Mouse (Mus musculus): ENCODE results near the gene Nudcd2.
"Not testable (repeated sequence)": the region's sequence is repeated elsewhere in the genome, so short reads cannot be mapped to it uniquely, and the experiment has no call there.

The Nudcd2 gene

GRCm38 (mm10) chr11:40733339-40734174, at the start of gene Nudcd2, which contains the start of gene Hmmr:
Nudcd2 (plus strand) TSS chr11:40733667.
Hmmr (minus strand) TSS chr11:40733422.
- in situ Hi-C loops (cut with MboI, MseI) = no loop called here

DNA sequence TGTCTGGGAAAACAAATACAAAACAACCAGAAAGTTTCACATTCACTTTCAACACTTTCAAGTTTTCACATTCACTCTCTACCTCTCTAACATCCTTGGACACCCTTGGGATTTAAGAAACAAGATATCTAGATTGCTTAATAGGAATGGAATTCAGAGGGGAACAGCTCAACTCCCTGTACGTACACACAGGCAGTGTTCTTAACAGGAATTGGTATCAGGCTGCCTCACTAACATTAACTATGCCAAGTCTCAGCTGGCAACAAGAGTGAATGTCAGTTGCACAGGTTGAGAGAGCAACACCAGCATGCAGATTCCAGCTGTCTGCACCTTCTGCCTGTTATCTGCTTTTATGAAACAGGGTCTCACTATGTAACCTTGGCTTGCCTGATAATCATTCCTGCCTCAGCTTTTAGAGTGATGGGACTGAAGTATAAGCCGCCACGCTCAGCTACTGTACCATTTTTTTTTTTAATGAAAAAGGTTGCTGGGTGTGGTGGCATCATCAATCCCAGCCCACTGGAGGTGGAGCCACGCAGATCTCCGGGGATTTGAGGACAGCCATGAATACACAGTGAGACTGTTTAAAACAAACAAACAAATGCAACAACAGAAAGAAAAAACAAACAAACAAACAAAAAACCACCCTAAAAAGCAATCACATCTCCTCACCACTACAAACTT, 42.9 kb upstream of the Nudcd2 start:
- in situ Hi-C loops (cut with MboI, MseI) = no loop called here

DNA sequence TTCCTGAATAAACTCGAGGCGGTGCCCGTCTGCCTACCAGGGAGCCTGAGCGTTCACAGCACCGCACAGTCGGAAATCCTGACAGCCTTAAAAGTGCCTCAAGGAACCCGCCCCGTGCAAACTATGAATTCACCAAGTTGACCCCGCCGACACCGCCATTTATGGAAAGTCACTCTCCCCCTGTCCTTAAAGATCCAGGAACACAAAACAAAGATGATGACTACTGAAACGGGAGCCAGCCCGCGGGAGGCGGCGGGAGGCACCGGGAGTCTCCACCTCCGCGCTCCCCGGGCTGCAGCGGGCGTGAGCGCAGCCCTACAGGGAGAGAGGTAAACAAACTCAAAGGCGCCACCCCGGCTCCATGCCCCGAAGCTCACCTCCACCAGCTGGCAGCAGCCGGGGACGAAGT, 41.4 kb upstream of the Nudcd2 start:
- in situ Hi-C loops (cut with MboI, MseI) = no loop called here

DNA sequence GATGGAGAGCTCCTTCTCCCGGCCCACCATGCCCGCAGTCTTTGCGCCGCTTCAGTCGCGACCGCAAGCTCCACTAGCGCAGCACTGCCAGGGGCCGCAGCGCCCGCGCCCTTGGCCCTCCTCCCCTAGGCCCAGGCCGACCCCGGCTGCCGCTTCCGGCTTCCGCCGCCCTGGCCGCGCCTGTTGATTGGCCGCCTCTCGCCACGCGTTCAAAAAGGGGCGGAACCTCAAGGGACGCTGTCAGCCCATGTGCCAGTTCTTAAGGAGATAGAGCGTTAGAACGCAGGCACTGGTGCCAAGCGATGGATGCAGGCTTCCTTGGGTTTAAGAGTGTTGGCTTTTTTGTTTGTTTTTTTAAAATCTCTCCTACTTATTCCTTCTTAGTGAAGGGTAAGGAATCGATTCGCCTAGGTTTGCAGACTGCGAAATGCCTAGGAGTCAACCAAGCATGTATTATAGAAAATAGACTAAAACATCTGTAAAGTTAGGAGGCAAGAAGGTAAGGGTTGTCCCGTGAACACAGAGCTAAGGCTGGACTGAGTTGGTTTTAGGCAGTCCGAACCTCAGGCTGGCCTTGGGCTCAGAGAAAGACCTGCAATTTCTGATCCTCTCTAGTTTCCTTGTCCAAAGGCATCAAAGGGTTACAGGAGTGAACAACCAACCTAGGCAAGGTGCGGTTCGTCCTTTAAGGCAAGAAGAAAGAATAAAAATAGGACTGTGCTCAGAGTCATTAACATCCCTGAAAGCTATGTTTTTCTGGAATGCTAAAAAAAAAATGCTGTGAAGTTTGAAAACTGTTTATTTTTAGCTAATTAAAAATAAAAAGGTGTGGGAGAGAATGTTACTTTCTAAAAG, 40.7 kb upstream of the Nudcd2 start:
- in situ Hi-C loops (cut with MboI, MseI) = no loop called here

DNA sequence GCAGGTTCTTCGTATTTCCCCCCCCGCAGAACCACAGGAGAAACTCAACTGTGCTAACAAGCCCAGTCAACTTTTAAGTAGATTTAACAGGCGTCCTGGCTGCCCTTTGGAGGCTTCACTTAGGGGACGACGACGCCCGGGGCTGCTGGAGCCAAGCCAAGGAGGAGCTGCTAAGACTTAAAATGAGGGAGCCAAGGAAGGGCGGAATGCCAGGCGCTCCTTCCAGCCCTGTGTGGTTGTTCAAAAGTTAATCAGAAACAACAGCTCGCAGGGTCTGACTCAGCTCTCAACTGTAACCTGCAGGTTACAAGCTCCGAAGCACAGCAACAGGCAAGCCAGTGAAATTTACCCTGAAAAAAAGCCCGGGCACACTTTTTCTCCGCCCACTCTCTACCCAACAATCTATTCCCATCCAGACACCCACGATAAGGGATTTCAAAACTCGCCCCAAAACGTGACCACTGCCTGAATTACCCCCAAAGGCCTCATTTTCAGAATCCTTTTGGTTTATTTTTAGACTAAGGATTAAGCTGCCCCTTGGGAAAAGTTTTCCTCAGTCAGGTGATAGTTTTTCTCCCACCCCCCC, 40.0 kb upstream of the Nudcd2 start:
- in situ Hi-C loops (cut with MboI, MseI) = no loop called here

GRCm38 (mm10) chr11:40694311-40695087, 39.0 kb upstream of the Nudcd2 start:
- in situ Hi-C loops (cut with MboI, MseI) = no loop called here

DNA sequence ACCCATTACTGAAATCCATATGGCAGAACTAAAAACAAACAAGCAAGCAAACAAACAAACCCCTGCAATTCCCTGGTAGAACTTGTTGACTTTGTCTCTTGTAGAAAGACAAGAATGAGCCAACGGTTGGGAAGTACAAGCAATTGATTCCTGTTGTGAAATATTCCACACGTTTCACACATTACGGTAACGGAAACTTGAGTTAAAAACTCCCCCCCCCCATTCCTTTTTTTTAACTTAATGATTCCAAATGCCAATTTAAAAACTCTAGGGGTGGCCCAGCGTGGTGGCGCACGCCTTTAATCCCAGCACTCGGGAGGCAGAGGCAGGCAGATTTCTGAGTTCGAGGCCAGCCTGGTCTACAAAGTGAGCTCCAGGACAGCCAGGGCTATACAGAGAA, 38.4 kb upstream of the Nudcd2 start, which contains the start of gene Mat2b:
Mat2b (minus strand) TSS at position 101 of the 400 bp plus-strand sequence.
- in situ Hi-C loops (cut with MboI, MseI) = no loop called here

- in situ Hi-C loops (cut with MboI, MseI) = not testable (repeated sequence)
Observed at GRCm38 (mm10) chr11:40709899-40710298, 23.6 kb upstream of the Nudcd2 start.

DNA sequence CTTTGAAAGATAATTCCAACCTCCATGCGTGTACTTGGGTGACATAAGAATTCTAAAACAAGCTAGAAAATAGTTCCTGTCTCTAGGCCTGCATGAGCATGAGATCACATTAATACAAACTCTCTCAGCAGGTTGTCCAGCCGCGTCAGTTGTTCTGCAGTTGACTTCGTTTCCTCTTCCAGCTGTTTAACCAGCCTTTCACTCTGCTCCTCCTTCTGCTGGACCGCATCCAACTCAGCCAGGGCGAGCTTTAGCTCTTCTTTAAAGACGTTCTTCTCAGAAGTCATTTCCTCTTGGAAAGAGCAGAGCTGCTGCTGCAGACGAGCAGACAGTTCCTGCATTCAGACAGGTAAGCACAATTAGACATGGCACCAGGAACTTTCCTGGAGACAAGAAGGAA, 19.6 kb upstream of the Nudcd2 start:
- in situ Hi-C loops (cut with MboI, MseI) = no loop called here

GRCm38 (mm10) chr11:40715524-40715923, 17.9 kb upstream of the Nudcd2 start:
- in situ Hi-C loops (cut with MboI, MseI) = no loop called here

- in situ Hi-C loops (cut with MboI, MseI) = no loop called here
Observed at GRCm38 (mm10) chr11:40718324-40718723, 15.1 kb upstream of the Nudcd2 start.

GRCm38 (mm10) chr11:40732997-40733338, 499 bp upstream of the Nudcd2 start:
- in situ Hi-C loops (cut with MboI, MseI) = no loop called here

- in situ Hi-C loops (cut with MboI, MseI) = no loop called here
Observed at GRCm38 (mm10) chr11:40734251-40734752, 835 bp downstream of the Nudcd2 start.

DNA sequence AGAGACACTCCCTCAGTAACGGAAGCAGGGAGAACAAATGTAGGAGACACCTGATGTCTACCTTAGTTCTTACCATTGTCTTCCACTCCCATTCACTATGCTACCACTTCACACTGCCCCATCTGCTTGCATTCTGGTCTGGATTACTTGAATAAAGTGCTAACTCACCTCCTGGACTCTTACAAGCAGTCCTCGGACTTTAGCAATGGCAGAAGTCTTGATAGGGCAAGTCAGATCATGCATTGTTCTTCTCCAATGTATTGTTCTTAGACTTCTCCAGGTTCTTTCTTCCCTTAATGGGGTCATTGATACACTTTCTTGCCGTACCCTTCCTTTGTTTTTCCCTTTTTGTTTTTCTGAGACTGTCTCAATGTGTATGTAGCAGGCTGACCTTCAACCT, 3.9 kb downstream of the Nudcd2 start:
- in situ Hi-C loops (cut with MboI, MseI) = no loop called here

- in situ Hi-C loops (cut with MboI, MseI) = no loop called here
Observed at GRCm38 (mm10) chr11:40741605-40742262, 8.3 kb downstream of the Nudcd2 start.

DNA sequence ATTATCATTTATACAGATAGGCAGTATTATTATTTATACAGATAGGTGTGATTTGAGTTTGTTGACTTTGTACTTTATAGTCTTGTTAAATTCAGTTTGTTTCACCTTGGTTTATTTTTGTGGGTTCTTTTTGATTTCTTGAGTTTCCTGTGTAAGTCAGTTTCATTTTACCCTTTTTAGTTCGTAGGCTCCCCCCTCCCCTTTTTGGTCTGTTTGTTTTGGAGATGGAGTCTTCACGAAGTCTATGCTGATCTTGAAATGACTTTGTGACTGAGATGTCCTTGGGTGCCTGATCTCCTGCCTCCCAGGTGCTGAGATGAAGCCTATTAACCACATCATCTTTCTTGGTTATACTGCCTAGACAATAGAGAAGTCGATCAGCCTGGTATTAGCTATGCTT, 10.9 kb downstream of the Nudcd2 start:
- in situ Hi-C loops (cut with MboI, MseI) = no loop called here

DNA sequence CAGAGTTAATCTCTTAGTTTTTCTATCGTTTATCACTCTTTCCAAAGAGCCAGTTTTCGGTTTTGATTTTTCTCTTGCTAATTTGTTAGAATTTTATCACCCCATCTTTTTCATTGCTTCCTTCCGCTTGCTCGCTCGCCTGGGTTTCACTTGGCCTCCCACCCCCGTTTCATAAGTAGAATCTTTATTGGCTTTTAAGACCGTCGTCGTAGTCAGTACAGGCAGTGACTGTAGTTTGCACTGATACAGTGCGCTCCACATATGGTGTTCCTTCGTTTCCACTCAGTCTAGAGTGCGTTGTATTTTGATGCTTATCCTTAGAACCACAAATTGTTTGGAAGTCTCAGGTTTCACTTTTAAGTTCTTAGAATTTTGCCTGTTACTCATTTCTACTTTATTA, 12.9 kb downstream of the Nudcd2 start:
- in situ Hi-C loops (cut with MboI, MseI) = no loop called here

- in situ Hi-C loops (cut with MboI, MseI) = no loop called here
Observed at GRCm38 (mm10) chr11:40747716-40748115, 14.2 kb downstream of the Nudcd2 start.

GRCm38 (mm10) chr11:40753836-40754235, 20.4 kb downstream of the Nudcd2 start:
- in situ Hi-C loops (cut with MboI, MseI) = no loop called here

- in situ Hi-C loops (cut with MboI, MseI) = no loop called here
Observed at GRCm38 (mm10) chr11:40754664-40755107, 21.2 kb downstream of the Nudcd2 start.
